Mouse (Mus musculus): ENCODE measurements around the gene Tnfaip6.

DNA sequence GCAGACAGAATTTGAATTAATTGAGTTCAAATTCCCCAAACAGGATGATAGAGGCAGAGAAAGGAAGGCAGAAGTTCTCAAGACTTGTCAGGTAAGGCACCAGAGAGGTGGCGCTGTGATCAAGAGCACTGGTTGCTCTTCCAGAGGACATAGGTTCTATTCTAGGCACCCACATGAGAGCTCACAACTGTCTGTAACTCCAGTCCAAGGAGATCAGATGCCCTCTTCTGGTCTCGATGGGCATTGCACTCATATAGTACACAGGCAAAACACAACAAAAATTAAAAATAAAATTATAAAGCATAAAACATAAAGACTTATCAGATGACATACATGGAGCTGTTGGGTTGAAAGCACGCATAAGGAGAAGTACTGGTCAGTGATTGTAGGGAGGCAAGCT, 8.4 kb upstream of the Tnfaip6 start:
- TF ChIP-seq CTCF (IDR thresholded peaks at IDR 0.05; ENCODE audit: low read depth) (peak; percentile 41), EP300 (IDR thresholded peaks at IDR 0.05; ENCODE audit: low read depth) (no peak)
